Mouse (Mus musculus) heart, embryonic 14.5 days (tissue): ENCODE measurements around the gene Cnnm1. TPM values are rescaled to one million over a fixed set of nuclear protein-coding genes. Genes with fewer than 3 reads are reported as not detected.
"Not testable (repeated sequence)": the region's sequence is repeated elsewhere in the genome, so short reads cannot be mapped to it uniquely, and the experiment has no call there.

Experiments used
- ATAC-seq: fragments of 200-750 bp; cut with Nextera tagmentation; 2 replicates; pipeline ENCODE4 v1.8.0; 2017; ENCODE audit warnings: low read depth, moderate TSS enrichment; ENCODE audit not compliant: insufficient number of reproducible peaks, insufficient read depth, low FRiP score
- H3K27ac ChIP-seq, 2 experiments: fragments of 200-500 bp in 1 of 2; fragments of 300-500 bp in 1 of 2; sonication (generic) in 1 of 2; replicated peaks in 1 of 2; 2 replicates each; pipeline ENCODE4 v1.5.1; 2012 to 2014; ENCODE audit warnings: low read depth in 2 of 2, low read length in 2 of 2, control low read depth in 1 of 2, mild to moderate bottlenecking in 1 of 2, mixed read lengths in 1 of 2; ENCODE audit not compliant: control insufficient read depth in 1 of 2, insufficient read depth in 1 of 2
- H3K27me3 ChIP-seq: fragments of 300-500 bp; sonication (generic); 2 replicates; pipeline ENCODE4 v1.6.1; 2014; ENCODE audit warnings: mild to moderate bottlenecking, low read length, control low read depth; ENCODE audit not compliant: control insufficient read depth, insufficient read depth
- H3K36me3 ChIP-seq: fragments of 300-500 bp; sonication (generic); 2 replicates; pipeline ENCODE4 v1.6.1; 2014; ENCODE audit warnings: mild to moderate bottlenecking, control low read depth, low read length, mixed read lengths; ENCODE audit not compliant: control insufficient read depth, insufficient read depth
- H3K4me1 ChIP-seq, 2 experiments: fragments of 200-500 bp in 1 of 2; fragments of 300-500 bp in 1 of 2; sonication (generic) in 1 of 2; 2 replicates each; pipeline ENCODE4 v1.6.1; 2012 to 2014; ENCODE audit warnings: low read length in 2 of 2, control low read depth in 1 of 2, mixed read lengths in 1 of 2; ENCODE audit not compliant: control insufficient read depth in 2 of 2, insufficient read depth in 2 of 2
- H3K4me2 ChIP-seq: fragments of 300-500 bp; sonication (generic); 2 replicates; pipeline ENCODE4 v1.6.1; 2014; ENCODE audit warnings: mild to moderate bottlenecking, low read length
- H3K4me3 ChIP-seq, 2 experiments: fragments of 200-500 bp in 1 of 2; fragments of 300-500 bp in 1 of 2; sonication (generic) in 1 of 2; 2 replicates each; pipeline ENCODE4 v1.5.1; 2012 to 2014; ENCODE audit warnings: low read length in 2 of 2, mild to moderate bottlenecking in 2 of 2, control low read depth in 1 of 2, low read depth in 1 of 2, moderate library complexity in 1 of 2; ENCODE audit not compliant: control insufficient read depth in 1 of 2, insufficient read depth in 1 of 2
- H3K9ac ChIP-seq: fragments of 300-500 bp; sonication (generic); 2 replicates; pipeline ENCODE4 v1.6.1; 2014; ENCODE audit warnings: mild to moderate bottlenecking, low read length
- H3K9me3 ChIP-seq: fragments of 300-500 bp; sonication (generic); 2 replicates; pipeline ENCODE4 v1.6.1; 2016; ENCODE audit warnings: low read length, control low read depth; ENCODE audit not compliant: control insufficient read depth
- WGBS: fragments of 180-500 bp; shearing (Covaris S2); extraction: QIAGEN DNeasy Blood & Tissue Kit; methylation state at CpG from one replicate; pipeline ENCODE4 v1.1.7; 2014; 5-methylcytosine and 5-hydroxymethylcytosine counted together
- polyA plus RNA-seq: library from polyadenylated mRNA; unstranded; fragments of >200 nt; fragmentation: Nextera tagmentation; extraction: Ambion mirVana; gene quantifications from 2 replicates; pipeline ENCODE4 v1.2.1, GENCODE M21; 2014

Cnnm1 gene
- polyA plus RNA-seq, 1 experiment from 2014 or later = 0.08 TPM

DNA sequence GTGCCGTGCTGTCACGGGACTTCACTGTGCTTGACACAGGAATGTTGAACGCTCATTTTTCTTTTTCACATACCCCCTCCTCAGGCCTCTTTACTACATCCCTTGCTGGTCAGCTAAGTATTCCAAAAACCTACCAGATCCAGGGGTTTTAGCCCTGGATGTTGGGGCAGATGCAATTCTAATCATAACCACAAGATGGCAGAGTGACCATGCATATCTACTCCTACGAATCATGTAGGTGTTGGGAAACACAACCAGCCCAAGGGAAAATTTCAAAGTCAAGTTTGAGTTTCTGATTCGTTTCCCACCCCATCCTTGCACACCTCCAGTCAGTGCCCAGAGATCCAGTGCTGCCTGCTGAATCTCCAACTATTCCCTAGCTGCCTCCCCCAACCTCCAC is 55.6 kb downstream of the Cnnm1 start:
- H3K27me3 ChIP-seq = peaks cover 5% of the 10 kb centered on the region; the same call in 1 of the 2 replicates
- WGBS = 19% methylated on average over 5 of the region's 5 CpGs
- H3K9ac ChIP-seq = no peak overlapping the region
- no peak overlapping the region for H3K27ac ChIP-seq
- H3K9me3 ChIP-seq = no peaks in the 10 kb centered on the region
- H3K36me3 ChIP-seq = peaks cover 24% of the 10 kb centered on the region
- no peak for ATAC-seq
- H3K4me1 ChIP-seq = peaks cover 6 to 8% of the 10 kb centered on the region in 2 experiments; a peak in 2 of 4 replicates
- no peak overlapping the region for H3K4me3 ChIP-seq
- no peak overlapping the region for H3K4me2 ChIP-seq

DNA sequence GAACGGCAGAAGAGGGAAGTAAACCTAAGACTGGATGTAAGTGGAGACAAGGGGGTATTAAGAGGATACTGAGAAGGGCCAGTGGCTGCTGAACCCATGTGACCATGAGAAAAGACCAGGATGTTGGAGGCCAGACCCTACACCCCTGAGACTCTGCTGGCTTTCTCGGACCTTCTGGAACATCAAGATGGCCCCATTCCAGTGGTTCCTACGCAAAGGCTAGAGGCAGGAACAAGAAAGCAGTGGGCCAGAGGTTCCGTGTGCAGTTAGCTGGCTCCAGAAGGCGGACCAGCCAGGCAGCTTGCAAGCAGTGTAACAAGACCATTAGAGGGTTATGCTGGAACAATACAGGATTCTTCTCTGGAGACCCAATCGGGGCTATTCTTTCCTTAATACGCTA is 57.2 kb downstream of the Cnnm1 start:
- WGBS = 84% methylated on average over 7 of the region's 7 CpGs
- no peak overlapping the region for H3K4me2 ChIP-seq
- H3K4me3 ChIP-seq = no peak overlapping the region
- peaks cover 40% of the 10 kb centered on the region for H3K36me3 ChIP-seq
- H3K9me3 ChIP-seq = no peaks in the 10 kb centered on the region
- H3K27ac ChIP-seq = no peak overlapping the region
- H3K9ac ChIP-seq = no peak overlapping the region
- peaks cover under 1% of the 10 kb centered on the region; the same call in 1 of the 2 replicates for H3K27me3 ChIP-seq
- H3K4me1 ChIP-seq = peaks cover 6 to 8% of the 10 kb centered on the region in 2 experiments; a peak in 2 of 4 replicates
- ATAC-seq = no peak

DNA sequence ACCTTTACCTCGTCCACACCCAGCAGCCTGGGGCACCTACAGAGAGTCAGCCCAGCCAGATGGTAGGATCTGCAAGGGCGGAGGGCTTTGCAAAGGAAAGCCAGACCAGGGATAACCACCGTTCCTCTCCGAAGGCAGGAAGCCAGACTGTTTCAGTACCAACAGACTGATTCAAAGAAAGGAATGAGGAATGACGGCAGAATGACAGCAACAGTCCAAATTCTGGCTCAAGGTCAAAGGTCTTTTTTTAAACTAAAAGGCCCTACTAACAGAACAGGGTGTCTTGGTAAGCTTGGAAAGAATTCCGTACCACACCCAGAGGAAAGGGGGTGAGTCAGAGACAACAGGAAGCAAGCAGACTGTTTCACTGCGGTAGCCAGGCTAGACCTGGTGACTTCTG is 58.6 kb downstream of the Cnnm1 start:
- Histone ChIP-seq H3K27me3 (no peaks in the 10 kb centered on the region), H3K9ac (no peak overlapping the region), H3K36me3 (peaks cover 54% of the 10 kb centered on the region), H3K4me1 (peaks cover 6 to 8% of the 10 kb centered on the region in 2 experiments; a peak in 2 of 4 replicates), H3K4me3 (no peak overlapping the region), H3K4me2 (no peak overlapping the region), H3K27ac (no peak overlapping the region), H3K9me3 (no peaks in the 10 kb centered on the region)
- 77% methylated on average over 7 of the region's 7 CpGs for WGBS
- ATAC-seq = no peak

DNA sequence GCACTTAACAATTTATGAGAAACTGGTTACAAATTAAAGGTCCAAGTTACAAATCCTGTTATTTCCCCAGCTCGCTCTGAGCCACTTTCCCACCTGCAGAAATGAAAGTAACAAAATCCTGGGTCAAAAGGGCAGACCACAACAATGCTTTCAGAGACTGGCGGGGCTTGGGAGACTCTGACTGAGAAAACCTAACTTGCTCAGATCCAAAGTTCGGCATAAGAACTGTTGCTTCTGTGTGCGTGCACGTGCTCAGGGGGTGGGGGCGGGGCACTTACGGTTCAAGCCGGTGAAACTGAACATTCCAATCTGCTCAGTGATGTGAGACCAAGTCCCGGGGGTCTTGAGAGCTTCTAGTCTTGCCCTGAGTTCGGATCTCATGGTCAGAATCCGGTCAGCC is 62.4 kb downstream of the Cnnm1 start:
- WGBS = 84% methylated on average over 11 of the region's 11 CpGs
- Histone ChIP-seq H3K4me1 (no peaks in the 10 kb centered on the region), H3K4me3 (no peak overlapping the region), H3K9ac (no peak overlapping the region), H3K36me3 (peaks cover 83% of the 10 kb centered on the region), H3K4me2 (no peak overlapping the region), H3K27me3 (no peaks in the 10 kb centered on the region), H3K9me3 (no peaks in the 10 kb centered on the region), H3K27ac (no peak overlapping the region)
- no peak for ATAC-seq

DNA sequence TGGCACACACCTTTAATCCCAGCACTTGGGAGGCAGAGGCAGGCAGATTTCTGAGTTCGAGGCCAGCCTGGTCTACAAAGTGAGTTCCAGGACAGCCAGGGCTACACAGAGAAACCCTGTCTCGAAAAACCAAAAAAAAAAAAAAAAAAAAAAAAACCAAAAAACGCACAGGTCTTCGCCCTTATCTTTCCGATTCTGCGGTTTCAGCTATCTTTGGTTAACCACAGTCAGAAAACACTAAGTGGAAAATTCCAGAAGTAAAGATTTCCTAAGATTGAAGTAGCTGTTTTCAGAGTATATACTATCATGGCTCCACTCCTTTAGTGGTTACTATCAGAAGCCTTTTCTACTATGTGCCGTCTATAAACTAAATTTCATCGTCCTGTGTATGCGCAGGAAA is 63.4 kb downstream of the Cnnm1 start:
- 91% methylated on average over 8 of the region's 9 CpGs for WGBS
- not testable (repeated sequence) for H3K4me1 ChIP-seq, H3K9me3 ChIP-seq, H3K27ac ChIP-seq, H3K4me3 ChIP-seq, H3K4me2 ChIP-seq, ATAC-seq, H3K9ac ChIP-seq, H3K27me3 ChIP-seq
- H3K36me3 ChIP-seq = peaks cover 89% of the 10 kb centered on the region

DNA sequence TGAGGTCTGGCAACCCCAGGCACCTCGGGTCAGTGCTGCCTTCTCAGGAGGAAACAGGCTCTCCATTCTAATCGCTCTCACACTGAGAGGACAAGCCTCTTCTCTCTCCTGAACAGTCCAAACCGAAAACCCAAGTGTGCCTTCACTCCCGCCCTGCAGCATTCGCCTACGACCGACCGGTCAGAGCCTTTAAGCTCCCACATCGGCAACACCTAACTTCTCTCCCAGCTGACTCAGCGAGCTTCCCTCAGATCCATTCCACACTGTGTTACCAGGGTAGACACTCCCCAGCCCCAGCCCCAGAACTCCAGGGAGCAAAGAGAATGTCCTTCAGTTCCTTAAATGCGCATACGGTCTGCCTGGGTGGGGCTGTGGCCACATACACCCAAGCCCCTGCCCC is 65.2 kb downstream of the Cnnm1 start:
- H3K9ac ChIP-seq = no peak overlapping the region
- 87% methylated on average over 12 of the region's 12 CpGs for WGBS
- no peak overlapping the region for H3K27ac ChIP-seq
- no peaks in the 10 kb centered on the region for H3K9me3 ChIP-seq
- no peaks in the 10 kb centered on the region for H3K27me3 ChIP-seq
- peaks cover 86% of the 10 kb centered on the region for H3K36me3 ChIP-seq
- no peak for ATAC-seq
- no peak overlapping the region for H3K4me3 ChIP-seq
- H3K4me1 ChIP-seq = no peaks in the 10 kb centered on the region
- no peak overlapping the region for H3K4me2 ChIP-seq

DNA sequence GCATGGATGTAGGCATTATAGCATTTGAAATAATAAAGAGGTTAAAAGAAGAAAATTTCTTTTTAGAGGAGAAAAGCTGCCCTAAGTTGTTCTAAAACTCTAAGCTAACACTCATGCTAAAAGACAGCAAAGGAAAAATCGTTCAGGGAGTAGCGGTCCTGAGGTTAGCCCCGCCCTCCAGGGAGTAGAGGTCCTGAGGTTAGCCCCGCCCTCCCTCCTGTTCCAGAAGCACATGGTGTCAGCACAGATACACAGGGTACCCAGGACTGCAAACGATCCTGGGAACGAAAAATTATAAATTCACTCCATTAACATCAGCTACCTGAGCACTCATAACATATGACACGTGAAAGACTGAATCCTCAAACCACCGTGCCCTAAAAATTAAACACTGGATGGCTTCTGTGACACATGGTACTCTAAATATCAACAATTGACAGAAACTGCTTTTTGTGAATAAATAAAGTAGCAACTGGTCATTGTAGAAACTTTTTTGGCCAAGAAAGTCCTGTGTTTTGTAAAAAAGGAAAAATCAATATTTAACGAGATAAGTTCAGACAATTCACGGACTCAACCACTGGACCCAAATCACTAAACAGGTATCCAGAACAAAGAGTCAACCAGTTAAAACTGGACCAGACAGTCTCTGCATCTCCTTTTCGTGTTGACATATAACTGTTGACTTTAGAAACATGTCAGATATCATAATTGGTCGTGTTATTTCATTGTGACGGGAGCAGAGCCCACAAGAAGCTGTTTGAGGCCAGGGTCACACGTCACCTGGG is 70.4 kb downstream of the Cnnm1 start:
- no peak for ATAC-seq
- H3K4me2 ChIP-seq = no peak overlapping the region

More for the DNA sequence above, 70.4 kb downstream of the Cnnm1 start:
- Histone ChIP-seq H3K4me1 (no peaks in the 10 kb centered on the region), H3K27me3 (no peaks in the 10 kb centered on the region), H3K9ac (no peak overlapping the region), H3K27ac (no peak overlapping the region), H3K4me3 (no peak overlapping the region), H3K9me3 (no peaks in the 10 kb centered on the region), H3K36me3 (peaks cover 91% of the 10 kb centered on the region)
- WGBS = 89% methylated on average over 14 of the region's 14 CpGs
